Mouse (Mus musculus) adrenal gland, postnatal 0 days (tissue): ENCODE measurements around the gene Tmem62. TPM values are rescaled to one million over a fixed set of nuclear protein-coding genes. Genes with fewer than 3 reads are reported as not detected.

Source experiments
- microRNA-seq: library from miRNA; unstranded; fragments of <30 nt; microRNA quantifications from one replicate; pipeline ENCODE4, GENCODE M21; 2016; ENCODE audit warnings: borderline replicate concordance; ENCODE audit not compliant: insufficient number of aligned reads
- polyA plus RNA-seq: library from polyadenylated mRNA; unstranded; fragments of >200 nt; fragmentation: Nextera tagmentation; extraction: Ambion mirVana; gene quantifications from 2 replicates; pipeline ENCODE4 v1.2.1, GENCODE M21; 2015

Gene Tmem62
- polyA plus RNA-seq: 6.8 and 11.0 TPM in 2 replicates

GRCm38 (mm10) chr2:120976990-120977925, at the start of gene Tmem62:
TSS of gene Tmem62 (plus strand) at chr2:120977017.

DNA sequence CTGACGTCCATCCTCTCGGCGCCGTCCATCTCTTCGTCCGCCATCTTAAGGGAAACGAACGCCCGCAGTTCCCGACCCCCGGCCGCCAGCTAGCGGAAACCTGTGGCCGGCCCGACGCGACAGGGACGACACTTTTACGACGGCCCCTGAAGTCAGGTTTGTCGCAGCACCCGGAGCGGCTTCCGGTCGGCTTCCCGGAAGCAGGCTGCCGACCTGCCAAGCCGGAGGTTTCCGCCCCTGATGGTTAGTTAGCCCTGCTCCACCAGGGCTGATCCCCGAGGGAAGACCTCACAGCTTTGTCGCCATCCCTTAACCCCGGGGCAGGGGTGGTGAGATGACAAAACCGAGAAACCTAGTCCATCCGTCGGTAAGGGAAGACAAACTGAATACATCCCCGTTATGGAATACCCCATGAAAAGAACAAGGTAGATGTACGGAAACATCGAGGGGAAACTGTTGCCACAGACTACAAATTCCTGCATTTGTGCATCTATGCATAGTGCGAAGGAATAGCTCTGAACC, 6.2 kb upstream of the Tmem62 start, which contains the start of gene Ubr1:
TSS of gene Ubr1 (minus strand) at position 157 of the 522 bp plus-strand sequence.

DNA sequence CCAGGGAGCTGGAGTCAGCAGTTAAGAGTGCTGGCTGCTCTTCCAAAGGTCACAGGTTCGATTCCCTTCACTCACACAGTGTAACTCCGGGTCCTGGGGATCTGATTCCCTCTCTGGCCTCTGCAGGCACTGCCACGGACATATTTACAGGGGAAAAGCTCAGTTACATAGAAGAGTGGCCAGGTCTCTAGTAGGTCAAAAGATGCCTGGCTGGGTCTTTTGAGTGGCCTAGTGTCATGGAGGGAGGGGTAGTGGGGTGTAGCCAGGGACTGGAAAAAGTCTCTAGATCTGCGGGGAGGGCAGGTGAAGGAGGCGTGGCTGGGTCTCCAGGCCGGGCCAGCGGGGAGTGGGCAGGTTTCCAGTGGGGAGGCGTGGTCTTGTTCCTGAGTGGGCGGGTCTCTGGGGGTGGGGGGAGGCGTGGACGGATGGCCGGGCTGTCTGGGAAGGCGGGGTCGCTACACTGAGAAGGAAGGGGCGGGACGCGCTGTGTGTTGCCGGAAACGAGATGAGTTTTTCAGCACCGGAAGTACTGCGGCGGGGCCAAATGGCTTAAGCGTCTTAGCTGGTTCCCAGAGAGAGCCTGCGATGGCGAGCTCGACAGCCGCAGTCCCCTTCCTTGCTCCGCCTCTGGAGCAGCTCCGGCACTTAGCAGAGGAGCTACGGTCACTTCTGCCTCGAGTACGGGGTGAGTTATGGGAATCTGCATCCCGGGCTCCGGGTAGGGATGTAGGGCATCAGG, 31.3 kb downstream of the Tmem62 start, which contains the start of gene Ccndbp1:
TSS of gene Ccndbp1 (plus strand) at position 479 of the 739 bp plus-strand sequence.

GRCm38 (mm10) chr2:121036733-121037341, 60.0 kb downstream of the Tmem62 start, which contains the start of gene Epb42:
TSS of gene Epb42 (minus strand) at chr2:121037072.

Small RNAs within 50 kb of the gene (microRNA-seq; reads per million reads assigned to microRNA genes)
- gene Gm44325: not detected

Other genes with a start within 250 kb of the Tmem62 start
- 3.2 and 4.7 TPM in 2 replicates for gene Cdan1, start 126.9 kb upstream of the Tmem62 start, polyA plus RNA-seq
- gene Ttbk2, start 126.4 kb upstream of the Tmem62 start, polyA plus RNA-seq: 1.8 and 3.7 TPM in 2 replicates
- 11.7 and 16.9 TPM in 2 replicates for gene Ubr1, start 6.3 kb upstream of the Tmem62 start, polyA plus RNA-seq
- 44.5 and 63.5 TPM in 2 replicates for gene Ccndbp1, start 31.4 kb downstream of the Tmem62 start, polyA plus RNA-seq
- gene Epb42, start 60.1 kb downstream of the Tmem62 start, polyA plus RNA-seq: 1.6 and 5.2 TPM in 2 replicates
- gene Tgm5, start 108.8 kb downstream of the Tmem62 start, polyA plus RNA-seq: 0.59 and 0.87 TPM in 2 replicates
- gene Tgm7, start 132.8 kb downstream of the Tmem62 start, polyA plus RNA-seq: not detected in 2 replicates
- gene Adal, start 163.4 kb downstream of the Tmem62 start, polyA plus RNA-seq: 10.5 and 15.7 TPM in 2 replicates
- gene Lcmt2, start 163.6 kb downstream of the Tmem62 start, polyA plus RNA-seq: 10.3 and 14.8 TPM in 2 replicates
- 16.6 and 29.5 TPM in 2 replicates for gene Tubgcp4, start 193.6 kb downstream of the Tmem62 start, polyA plus RNA-seq
- gene Zscan29, start 194.1 kb downstream of the Tmem62 start, polyA plus RNA-seq: 6.4 and 9.1 TPM in 2 replicates